In the genomic region with DNA sequence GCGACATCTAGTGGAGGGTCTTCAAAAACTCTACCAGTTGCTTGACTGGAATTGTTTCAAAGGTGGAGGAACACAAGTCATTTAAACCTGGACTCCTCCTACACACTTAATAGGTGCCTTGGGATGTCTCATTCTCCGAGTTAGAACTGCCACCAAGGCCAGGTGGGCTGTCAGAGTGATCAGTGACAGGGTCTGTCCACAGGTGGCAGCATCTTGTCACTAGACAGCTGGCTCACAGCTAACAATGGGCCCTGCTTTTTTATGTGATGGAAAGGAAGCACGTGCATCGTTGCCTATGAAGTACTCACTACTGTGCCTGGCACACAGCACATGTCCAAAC, we compare ENCODE assay signal across 11 mouse cellular contexts.
DNase-seq lines count a peak whose midpoint lies in the region; ATAC-seq and TF ChIP-seq lines count a peak whose summit lies in the region.
"Had no signal": no experiment of that assay in that cellular context is flagged by ENCODE, and none has a peak within 500 bp of the region (broad histone marks: within the 10 kb centered on the region; RNA-seq: fewer than 3 reads in every experiment).

No protein-coding gene starts in this region.

- peak; percentile 73 for TF ChIP-seq CTCF in intestine, postnatal 0 days (IDR thresholded peaks at IDR 0.05; ENCODE audit: low read depth)
- TF ChIP-seq CTCF in brain, embryonic 14.5 days (IDR thresholded peaks at IDR 0.05; ENCODE audit: borderline replicate concordance, extremely low read depth, insufficient read depth, insufficient read length): peak; percentile 66; the same call in 1 of the 2 replicates

- peaks cover 62% of the 10 kb centered on the region for H3K36me3 ChIP-seq in intestine, postnatal 0 days (ENCODE audit: control insufficient read depth, insufficient read depth)
- peaks cover 23% of the 10 kb centered on the region for H3K36me3 ChIP-seq in intestine, embryonic 15.5 days
- H3K36me3 ChIP-seq in neural tube, embryonic 14.5 days (ENCODE audit: control insufficient read depth, insufficient read depth, low read length): peaks cover 16% of the 10 kb centered on the region

- no peak for TF ChIP-seq POLR2A in brain, embryonic 14.5 days (IDR thresholded peaks at IDR 0.05; ENCODE audit: borderline replicate concordance, extremely low read depth, insufficient read depth, insufficient read length, poor library complexity, severe bottlenecking)

- H3K9ac ChIP-seq in intestine, postnatal 0 days (ENCODE audit: low read depth, low read length): no peak overlapping the region
- H3K9ac ChIP-seq in intestine, embryonic 15.5 days: no peak overlapping the region
- H3K9ac ChIP-seq in neural tube, embryonic 14.5 days (replicated peaks; ENCODE audit: low read depth, low read length): no peak overlapping the region
- H3K9ac ChIP-seq: embryonic facial prominence, embryonic 13.5 days; heart, embryonic 13.5 days had no signal

- no peaks in the 10 kb centered on the region for H3K9me3 ChIP-seq in intestine, postnatal 0 days (ENCODE audit: control insufficient read depth)
- no peaks in the 10 kb centered on the region for H3K9me3 ChIP-seq in intestine, embryonic 15.5 days
- no peaks in the 10 kb centered on the region for H3K9me3 ChIP-seq in neural tube, embryonic 14.5 days (ENCODE audit: control insufficient read depth, low read length)
- H3K9me3 ChIP-seq: embryonic facial prominence, embryonic 13.5 days; heart, embryonic 13.5 days had no signal

- ATAC-seq in intestine, postnatal 0 days: no peak
- no peak for ATAC-seq in intestine, embryonic 15.5 days
- ATAC-seq in neural tube, embryonic 14.5 days (ENCODE audit: low read depth): peak; percentile 41; the same call in 1 of the 2 replicates

- no peaks in the 10 kb centered on the region for H3K4me1 ChIP-seq in intestine, postnatal 0 days (replicated peaks; ENCODE audit: control insufficient read depth, insufficient read depth, low read length)
- peaks cover 14% of the 10 kb centered on the region for H3K4me1 ChIP-seq in intestine, embryonic 15.5 days (replicated peaks)
- H3K4me1 ChIP-seq in neural tube, embryonic 14.5 days (ENCODE audit: control insufficient read depth, insufficient read depth, low read length): peaks cover 3% of the 10 kb centered on the region; the same call in 1 of the 2 replicates

- 45% methylated on average over 4 of the region's 4 CpGs for WGBS in intestine, postnatal 0 days
- 44% methylated on average over 4 of the region's 4 CpGs for WGBS in intestine, embryonic 15.5 days
- 19% methylated on average over 4 of the region's 4 CpGs for WGBS in neural tube, embryonic 14.5 days

- DNase-seq in neural tube, embryonic 10.5 days (ENCODE audit: extremely low spot score, low spot score): no peak
- DNase-seq in brain, embryonic 14.5 days (ENCODE audit: low read depth): peak; percentile 89
- peak; percentile 62 for DNase-seq in retina, postnatal 1 day
- no peak for DNase-seq in spleen, postnatal 10 days (ENCODE audit: low spot score in 2 of 2)
- DNase-seq in natural killer cell, adult 2 months (ENCODE audit: low spot score in 2 of 2): no peak

- no peak overlapping the region for H3K27ac ChIP-seq in intestine, postnatal 0 days (ENCODE audit: low read depth, low read length)
- no peak overlapping the region for H3K27ac ChIP-seq in intestine, embryonic 15.5 days
- no peak overlapping the region; the same call in 1 of the 2 replicates for H3K27ac ChIP-seq in neural tube, embryonic 14.5 days (ENCODE audit: low read depth, low read length)
- H3K27ac ChIP-seq: embryonic facial prominence, embryonic 13.5 days; heart, embryonic 13.5 days had no signal

- no peak overlapping the region for H3K4me2 ChIP-seq in intestine, postnatal 0 days (replicated peaks; ENCODE audit: low read depth)
- H3K4me2 ChIP-seq in intestine, embryonic 15.5 days (replicated peaks): no peak overlapping the region
- H3K4me2 ChIP-seq in neural tube, embryonic 14.5 days (ENCODE audit: low read depth, low read length): no peak overlapping the region
- H3K4me2 ChIP-seq: embryonic facial prominence, embryonic 13.5 days; heart, embryonic 13.5 days had no signal

- H3K27me3 ChIP-seq in intestine, postnatal 0 days (replicated peaks; ENCODE audit: control insufficient read depth, insufficient read depth, low read length): no peaks in the 10 kb centered on the region
- no peaks in the 10 kb centered on the region for H3K27me3 ChIP-seq in intestine, embryonic 15.5 days (replicated peaks)
- no peaks in the 10 kb centered on the region for H3K27me3 ChIP-seq in neural tube, embryonic 14.5 days (ENCODE audit: control insufficient read depth, insufficient read depth, low read length)
- H3K27me3 ChIP-seq: embryonic facial prominence, embryonic 13.5 days; heart, embryonic 13.5 days had no signal

- H3K4me3 ChIP-seq in intestine, postnatal 0 days (ENCODE audit: low read depth, low read length): no peak overlapping the region
- H3K4me3 ChIP-seq in intestine, embryonic 15.5 days (replicated peaks): no peak overlapping the region
- no peak overlapping the region for H3K4me3 ChIP-seq in neural tube, embryonic 14.5 days (ENCODE audit: low read depth, low read length)
- H3K4me3 ChIP-seq: embryonic facial prominence, embryonic 13.5 days; heart, embryonic 13.5 days; myocyte had no signal

Comparison
In these comparisons a context has a peak if more than half of its experiments do, and no peak if none do; other contexts are left out.
1. DNase-seq: peak in brain, embryonic 14.5 days (single experiment) and retina, postnatal 1 day (single experiment); none in neural tube, embryonic 10.5 days (single experiment), spleen, postnatal 10 days (0 of 2) and natural killer cell, adult 2 months (0 of 2).